Mouse (Mus musculus) heart, postnatal 0 days (tissue): ENCODE results near the gene Gm37240. TPM values are rescaled to one million over a fixed set of nuclear protein-coding genes. Genes with fewer than 3 reads are reported as not detected.

Experiments used
- ATAC-seq: fragments of 200-750 bp; cut with Nextera tagmentation; 2 replicates; pipeline ENCODE4 v1.8.0; 2017; ENCODE audit warnings: low read depth, moderate number of reproducible peaks, moderate library complexity; ENCODE audit not compliant: insufficient read depth
- DNase-seq: peaks from one replicate; pipeline ENCODE4 v3.0.0-alpha.2; 2016; ENCODE audit warnings: low spot score
- H3K27ac ChIP-seq: fragments of 300-500 bp; sonication (generic); 2 replicates; pipeline ENCODE4 v1.5.1; 2014; ENCODE audit warnings: low read depth, mild to moderate bottlenecking
- H3K27me3 ChIP-seq: fragments of 300-500 bp; sonication (generic); 2 replicates; pipeline ENCODE4 v1.6.1; 2014; ENCODE audit warnings: low read length, mixed read lengths; ENCODE audit not compliant: control insufficient read depth, insufficient read depth
- H3K36me3 ChIP-seq: fragments of 300-500 bp; sonication (generic); replicated peaks from 2 replicates; pipeline ENCODE4 v1.6.1; 2014; ENCODE audit warnings: low read length, mixed read lengths; ENCODE audit not compliant: control insufficient read depth, insufficient read depth
- H3K4me1 ChIP-seq: fragments of 300-500 bp; sonication (generic); 2 replicates; pipeline ENCODE4 v1.6.1; 2014; ENCODE audit warnings: antibody characterized with exemption; ENCODE audit not compliant: control insufficient read depth, insufficient read depth
- H3K4me2 ChIP-seq: fragments of 300-500 bp; sonication (generic); 2 replicates; pipeline ENCODE4 v1.6.1; 2014; ENCODE audit warnings: low read depth, mild to moderate bottlenecking, low read length, moderate library complexity
- H3K4me3 ChIP-seq: fragments of 300-500 bp; sonication (generic); 2 replicates; pipeline ENCODE4 v1.5.1; 2014; ENCODE audit warnings: low read depth, low read length
- H3K9ac ChIP-seq: fragments of 300-500 bp; sonication (generic); replicated peaks from 2 replicates; pipeline ENCODE4 v1.6.1; 2014; ENCODE audit warnings: low read depth, low read length, mixed read lengths
- H3K9me3 ChIP-seq: fragments of 300-500 bp; sonication (generic); replicated peaks from 2 replicates; pipeline ENCODE4 v1.6.1; 2016; ENCODE audit warnings: low read length; ENCODE audit not compliant: control insufficient read depth
- CTCF ChIP-seq: IDR thresholded peaks from 2 replicates; pipeline ENCODE4 v1.5.1; 2016; ENCODE audit warnings: antibody characterized with exemption, control low read depth, low read depth
- EP300 ChIP-seq: IDR thresholded peaks from 2 replicates; pipeline ENCODE4 v1.6.1; 2016; ENCODE audit warnings: antibody characterized with exemption, low read depth
- whole genome bisulfite sequencing: fragments of 180-500 bp; shearing (Covaris S2); extraction: QIAGEN DNeasy Blood & Tissue Kit; methylation state at CpG from one replicate; pipeline ENCODE4 v1.1.7; 2014; 5-methylcytosine and 5-hydroxymethylcytosine counted together
- polyA plus RNA-seq: library from polyadenylated mRNA; unstranded; fragments of >200 nt; fragmentation: Nextera tagmentation; extraction: Ambion mirVana; gene quantifications from 2 replicates; pipeline ENCODE4 v1.2.1, GENCODE M21; 2015
- total RNA-seq: library from RNA; depleted of rRNA; stranded (reverse); fragments of >200 nt; gene quantifications from 2 replicates; pipeline ENCODE4 v1.2.3, GENCODE M21; 2014; ENCODE audit warnings: low replicate concordance

The Gm37240 gene
- total and polyA plus RNA-seq, 2 experiments from 2014 or later = 21.7 to 72.1 TPM

- ATAC-seq (no peak), DNase-seq (no peak)
- no peak for TF ChIP-seq EP300
- TF ChIP-seq CTCF = no peak
- WGBS = 66% methylated on average over 8 of the region's 8 CpGs
- no peak overlapping the region for H3K27ac ChIP-seq
- H3K4me2 ChIP-seq = no peak overlapping the region
- no peaks in the 10 kb centered on the region for H3K27me3 ChIP-seq
- H3K4me3 ChIP-seq = no peak overlapping the region
- H3K4me1 ChIP-seq = no peaks in the 10 kb centered on the region
- H3K36me3 ChIP-seq = no peaks in the 10 kb centered on the region
- no peaks in the 10 kb centered on the region for H3K9me3 ChIP-seq
- no peak overlapping the region for H3K9ac ChIP-seq
Observed at GRCm38 (mm10) chr3:84774246-84775066, 1112.9 kb downstream of the Gm37240 start.

GRCm38 (mm10) chr3:84771980-84772379, 1115.3 kb downstream of the Gm37240 start:
- H3K4me1 ChIP-seq = no peaks in the 10 kb centered on the region
- no peak overlapping the region for H3K4me3 ChIP-seq
- H3K4me2 ChIP-seq = no peak overlapping the region
- no peak overlapping the region for H3K27ac ChIP-seq
- ATAC-seq (no peak), DNase-seq (no peak)
- WGBS = 18% methylated on average over 2 of the region's 2 CpGs
- no peak for TF ChIP-seq CTCF
- no peak for TF ChIP-seq EP300
- H3K36me3 ChIP-seq = no peaks in the 10 kb centered on the region
- H3K9ac ChIP-seq = no peak overlapping the region
- H3K27me3 ChIP-seq = no peaks in the 10 kb centered on the region
- no peaks in the 10 kb centered on the region for H3K9me3 ChIP-seq

DNA sequence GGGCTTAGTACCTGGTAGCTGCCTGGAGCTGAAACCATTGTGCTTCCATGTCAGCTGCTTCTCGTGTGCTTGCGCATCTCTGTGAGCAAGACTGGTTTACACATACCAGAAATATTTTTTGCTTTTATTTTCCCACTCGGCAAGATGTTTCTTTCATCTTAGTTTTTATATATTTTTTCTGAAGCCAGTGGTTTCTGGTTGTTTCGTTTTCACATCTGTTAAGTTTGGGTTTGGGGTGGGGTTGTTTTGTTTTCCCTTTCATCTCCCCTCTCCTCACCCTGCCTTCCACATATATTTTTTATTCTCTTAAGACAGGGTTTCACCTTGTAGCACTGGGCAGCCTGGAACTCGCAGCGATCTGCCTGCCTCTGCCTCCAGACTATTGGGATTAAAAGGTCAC, 1116.8 kb downstream of the Gm37240 start:
- WGBS = 89% methylated on average over 6 of the region's 6 CpGs
- TF ChIP-seq EP300 (no peak), CTCF (no peak)
- DNase-seq = no peak

GRCm38 (mm10) chr3:84769411-84769810, 1117.9 kb downstream of the Gm37240 start:
- Histone ChIP-seq H3K27ac (no peak overlapping the region), H3K4me2 (no peak overlapping the region), H3K4me1 (no peaks in the 10 kb centered on the region), H3K9me3 (no peaks in the 10 kb centered on the region), H3K9ac (no peak overlapping the region), H3K4me3 (no peak overlapping the region), H3K27me3 (no peaks in the 10 kb centered on the region), H3K36me3 (no peaks in the 10 kb centered on the region)
- DNase-seq (no peak), ATAC-seq (no peak)
- 55% methylated on average over 6 of the region's 6 CpGs for WGBS
- TF ChIP-seq CTCF (no peak), EP300 (no peak)

More for the DNA sequence above, 1116.8 kb downstream of the Gm37240 start:
- Histone ChIP-seq H3K4me2 (no peak overlapping the region), H3K9ac (no peak overlapping the region), H3K27me3 (no peaks in the 10 kb centered on the region), H3K36me3 (no peaks in the 10 kb centered on the region), H3K4me3 (no peak overlapping the region), H3K4me1 (no peaks in the 10 kb centered on the region), H3K9me3 (no peaks in the 10 kb centered on the region), H3K27ac (no peak overlapping the region)
- no peak for ATAC-seq

GRCm38 (mm10) chr3:84768940-84769339, 1118.4 kb downstream of the Gm37240 start:
- Histone ChIP-seq H3K27ac (no peak overlapping the region), H3K4me2 (no peak overlapping the region), H3K4me1 (no peaks in the 10 kb centered on the region), H3K4me3 (no peak overlapping the region), H3K27me3 (no peaks in the 10 kb centered on the region), H3K9ac (no peak overlapping the region), H3K9me3 (no peaks in the 10 kb centered on the region), H3K36me3 (no peaks in the 10 kb centered on the region)
- no peak for ATAC-seq
- TF ChIP-seq CTCF (no peak), EP300 (no peak)
- WGBS = 86% methylated on average over 4 of the region's 4 CpGs
- no peak for DNase-seq

- ATAC-seq (no peak), DNase-seq (no peak)
- Histone ChIP-seq H3K4me1 (no peaks in the 10 kb centered on the region), H3K4me3 (no peak overlapping the region), H3K9me3 (no peaks in the 10 kb centered on the region), H3K36me3 (no peaks in the 10 kb centered on the region), H3K27me3 (no peaks in the 10 kb centered on the region), H3K4me2 (no peak overlapping the region), H3K27ac (no peak overlapping the region), H3K9ac (no peak overlapping the region)
- WGBS = 90% methylated on average over 2 of the region's 2 CpGs
- TF ChIP-seq CTCF (no peak), EP300 (no peak)
Observed at GRCm38 (mm10) chr3:84753816-84754215, 1133.5 kb downstream of the Gm37240 start.
